Mouse (Mus musculus) C2C12 (cell line): ENCODE data around the gene Ppp1r1a. TPM values are rescaled to one million over a fixed set of nuclear protein-coding genes. Genes with fewer than 3 reads are reported as not detected.

Experiments
- H3K27me3 ChIP-seq: one replicate; pipeline ENCODE4 v1.6.1; 2011; ENCODE audit not compliant: control insufficient read depth, insufficient read depth, insufficient read length
- H3K36me3 ChIP-seq: one replicate; pipeline ENCODE4 v1.6.1; 2011; ENCODE audit not compliant: control insufficient read depth, insufficient read depth
- H3K4me3 ChIP-seq: one replicate; pipeline ENCODE4 v1.5.1; 2011; ENCODE audit warnings: mild to moderate bottlenecking, control low read depth; ENCODE audit not compliant: poor library complexity, insufficient read depth, severe bottlenecking
- H3K79me2 ChIP-seq: one replicate; pipeline ENCODE4 v1.6.1; 2011; ENCODE audit not compliant: control insufficient read depth, insufficient read depth
- H3K79me3 ChIP-seq: one replicate; pipeline ENCODE4 v1.6.1; 2011; ENCODE audit warnings: low read depth, control low read depth
- H3ac ChIP-seq: one replicate; pipeline ENCODE3; 2011; ENCODE audit warnings: low read depth; ENCODE audit not compliant: control insufficient read depth, insufficient read length
- CEBPB ChIP-seq: IDR thresholded peaks from one replicate; pipeline ENCODE4 v1.6.1; 2011; ENCODE audit warnings: low read depth, mild to moderate bottlenecking, control low read depth, moderate library complexity
- CTCF ChIP-seq: IDR thresholded peaks from one replicate; pipeline ENCODE4 v1.5.1; 2011; ENCODE audit not compliant: control insufficient read depth, insufficient read depth, insufficient read length
- FOSL1 ChIP-seq: IDR thresholded peaks from one replicate; pipeline ENCODE4 v1.8.0; 2011; ENCODE audit warnings: mild to moderate bottlenecking, low read length; ENCODE audit not compliant: poor library complexity, insufficient read depth, severe bottlenecking
- MAX ChIP-seq: IDR thresholded peaks from one replicate; pipeline ENCODE4 v1.6.1; 2011; ENCODE audit warnings: mild to moderate bottlenecking, control low read depth
- MYOD1 ChIP-seq: IDR thresholded peaks from one replicate; pipeline ENCODE4 v1.6.1; 2011; ENCODE audit warnings: low read depth; ENCODE audit not compliant: control insufficient read depth, insufficient read length
- MYOG ChIP-seq: IDR thresholded peaks from one replicate; pipeline ENCODE4 v1.6.1; 2011; ENCODE audit not compliant: control insufficient read depth, insufficient read length; ENCODE audit errors: extremely low read depth
- USF1 ChIP-seq: IDR thresholded peaks from one replicate; pipeline ENCODE4 v1.6.1; 2011; ENCODE audit warnings: low read depth, mild to moderate bottlenecking, control low read depth, moderate library complexity
- polyA plus RNA-seq: library from polyadenylated mRNA; unstranded; fragments of >200 nt; fragmentation: generic; extraction: Trizol; gene quantifications from one replicate; pipeline ENCODE4 v1.2.1, GENCODE M21; 2012; ENCODE audit warnings: missing spikeins

Ppp1r1a gene
- polyA plus RNA-seq, 1 experiment = 0.02 TPM

GRCm38 (mm10) chr15:103519386-103520378 lies 18.1 kb downstream of the Ppp1r1a start:
- Histone ChIP-seq H3K4me3 (no peak overlapping the region), H3K27me3 (no peaks in the 10 kb centered on the region), H3K79me3 (no peaks in the 10 kb centered on the region), H3K79me2 (no peaks in the 10 kb centered on the region), H3ac (no peak overlapping the region), H3K36me3 (no peaks in the 10 kb centered on the region)
- no peak for TF ChIP-seq CEBPB
- no peak for TF ChIP-seq MYOG
- no peak for TF ChIP-seq FOSL1
- TF ChIP-seq MYOD1 = no peak
- no peak for TF ChIP-seq USF1
- no peak for TF ChIP-seq MAX
- TF ChIP-seq CTCF = no peak

DNA sequence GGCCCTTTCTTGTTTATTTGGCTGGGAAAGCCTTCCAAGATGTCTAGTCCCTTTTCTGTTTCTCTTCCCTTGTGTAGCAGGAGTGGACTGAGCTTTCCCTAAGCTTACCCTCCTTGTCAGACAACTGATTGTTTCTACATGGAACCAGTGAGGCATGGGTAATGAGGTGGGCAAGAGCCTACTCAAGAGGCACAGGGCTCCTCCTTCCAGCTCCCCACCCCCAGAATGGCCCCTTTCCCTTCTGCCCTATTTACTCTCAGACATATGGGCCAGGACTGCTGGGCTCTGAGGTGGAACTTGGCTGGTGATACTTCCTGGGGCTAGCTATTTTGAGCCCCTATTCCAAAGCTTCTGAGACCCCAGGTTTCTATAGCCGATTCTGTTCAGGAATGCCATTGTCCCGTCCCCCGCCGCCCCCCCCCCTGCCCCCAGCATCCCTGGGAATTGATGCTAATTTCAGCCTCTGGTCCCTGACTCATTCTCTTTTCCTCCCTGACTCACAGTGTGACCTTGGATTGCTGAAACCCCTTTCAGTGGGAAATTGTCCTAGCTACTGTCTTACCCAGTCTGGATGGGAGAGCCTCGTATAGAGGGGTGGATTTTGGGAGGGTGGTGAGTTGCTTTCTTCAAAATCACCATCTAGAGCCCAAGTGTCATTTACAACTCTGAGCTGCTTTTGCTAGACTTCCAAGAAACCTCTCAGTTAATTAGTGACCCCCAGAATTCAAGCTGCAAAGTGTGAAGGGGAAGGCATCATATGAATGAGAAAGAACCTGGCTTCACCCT lies 19.0 kb downstream of the Ppp1r1a start:
- no peak overlapping the region for H3ac ChIP-seq
- no peaks in the 10 kb centered on the region for H3K27me3 ChIP-seq
- no peaks in the 10 kb centered on the region for H3K79me3 ChIP-seq
- no peaks in the 10 kb centered on the region for H3K79me2 ChIP-seq
- TF ChIP-seq FOSL1 (no peak), CEBPB (no peak), MYOG (no peak), MAX (no peak), USF1 (no peak), CTCF (no peak), MYOD1 (no peak)
- H3K4me3 ChIP-seq = no peak overlapping the region
- no peaks in the 10 kb centered on the region for H3K36me3 ChIP-seq

- Histone ChIP-seq H3K79me2 (no peaks in the 10 kb centered on the region), H3K27me3 (peaks cover 5% of the 10 kb centered on the region), H3K4me3 (no peak overlapping the region), H3K79me3 (no peaks in the 10 kb centered on the region), H3K36me3 (no peaks in the 10 kb centered on the region), H3ac (no peak overlapping the region)
- TF ChIP-seq USF1 (no peak), MYOD1 (no peak), CEBPB (no peak), MYOG (no peak), CTCF (no peak), MAX (no peak), FOSL1 (no peak)
These were observed 22.9 kb downstream of the Ppp1r1a start for GRCm38 (mm10) chr15:103514914-103515313.

DNA sequence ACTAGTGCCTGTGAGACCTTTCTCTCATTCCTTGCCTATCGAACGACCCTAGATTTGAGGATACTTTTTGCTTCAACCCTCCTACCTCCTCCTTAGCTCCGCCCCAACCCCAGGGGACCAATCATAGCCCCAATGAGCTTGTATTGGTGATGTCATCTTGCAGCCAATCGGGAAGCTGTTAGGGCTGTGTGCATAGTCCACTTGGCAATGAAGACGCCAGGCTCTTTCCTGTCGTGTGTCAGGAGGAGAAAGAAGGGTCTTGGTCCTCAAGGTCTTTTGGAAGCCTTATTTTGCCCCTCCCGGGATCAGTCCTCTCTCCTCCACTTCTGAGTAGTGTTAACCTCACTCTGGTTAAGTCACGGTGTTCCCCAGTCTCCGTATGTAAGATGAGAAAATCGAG lies 23.7 kb downstream of the Ppp1r1a start:
- no peak for TF ChIP-seq CTCF
- TF ChIP-seq MYOG = no peak
- no peak for TF ChIP-seq FOSL1
- no peak for TF ChIP-seq MAX
- Histone ChIP-seq H3K79me2 (no peaks in the 10 kb centered on the region), H3K4me3 (no peak overlapping the region), H3ac (no peak overlapping the region), H3K27me3 (peaks cover 5% of the 10 kb centered on the region), H3K79me3 (no peaks in the 10 kb centered on the region), H3K36me3 (no peaks in the 10 kb centered on the region)

DNA sequence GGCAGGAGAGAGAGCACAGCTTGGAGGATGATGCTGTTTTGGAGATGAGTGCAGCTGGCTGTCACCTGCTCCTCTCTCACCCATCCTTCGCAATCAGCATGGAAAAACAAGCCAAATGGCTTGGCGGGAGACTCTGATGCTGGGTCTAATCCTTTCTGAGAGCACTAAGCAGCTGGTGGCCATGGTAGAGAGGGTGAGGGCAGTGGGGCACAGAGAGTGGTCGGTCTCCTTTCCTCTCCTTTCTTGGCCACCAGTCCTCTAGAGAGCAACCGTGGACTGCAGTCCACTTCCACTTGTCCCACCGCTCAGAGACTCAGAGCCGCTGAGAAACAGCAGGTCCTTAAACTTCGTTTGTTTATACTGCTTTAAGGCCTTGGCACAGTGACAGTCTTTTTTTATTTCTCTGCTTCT lies 24.2 kb downstream of the Ppp1r1a start:
- no peaks in the 10 kb centered on the region for H3K36me3 ChIP-seq
- no peak overlapping the region for H3K4me3 ChIP-seq
- no peaks in the 10 kb centered on the region for H3K79me3 ChIP-seq
- peaks cover 5% of the 10 kb centered on the region for H3K27me3 ChIP-seq
- H3K79me2 ChIP-seq = no peaks in the 10 kb centered on the region
- TF ChIP-seq CTCF (no peak), CEBPB (no peak), USF1 (no peak)
- H3ac ChIP-seq = no peak overlapping the region
